Mouse (Mus musculus) kidney, embryonic 16.5 days (tissue): Measurements from ENCODE around the gene Ubox5. TPM values are rescaled to one million over a fixed set of nuclear protein-coding genes. Genes with fewer than 3 reads are reported as not detected.
A peak's percentile ranks its signal among the peaks of the same experiment; 100 is the strongest.

Experiments
- ATAC-seq: fragments of 200-750 bp; cut with Nextera tagmentation; 2 replicates; pipeline ENCODE4 v1.8.0; 2017; ENCODE audit warnings: moderate TSS enrichment; ENCODE audit not compliant: low FRiP score, low TSS enrichment
- H3K27ac ChIP-seq: fragments of 300-500 bp; sonication (generic); 2 replicates; pipeline ENCODE4 v1.5.1; 2014; ENCODE audit warnings: low read length
- H3K27me3 ChIP-seq: fragments of 300-500 bp; sonication (generic); 2 replicates; pipeline ENCODE4 v1.6.1; 2014; ENCODE audit warnings: low read length, control low read depth, mixed read lengths; ENCODE audit not compliant: insufficient read depth
- H3K36me3 ChIP-seq: fragments of 300-500 bp; sonication (generic); 2 replicates; pipeline ENCODE4 v1.6.1; 2014; ENCODE audit warnings: low read length, control low read depth, mixed read lengths; ENCODE audit not compliant: insufficient read depth
- H3K4me1 ChIP-seq: fragments of 300-500 bp; sonication (generic); 2 replicates; pipeline ENCODE4 v1.6.1; 2014; ENCODE audit warnings: low read length, control low read depth, mixed read lengths; ENCODE audit not compliant: insufficient read depth
- H3K4me2 ChIP-seq: fragments of 300-500 bp; sonication (generic); replicated peaks from 2 replicates; pipeline ENCODE4 v1.6.1; 2014; ENCODE audit warnings: low read depth, low read length
- H3K4me3 ChIP-seq: fragments of 300-500 bp; sonication (generic); 2 replicates; pipeline ENCODE4 v1.5.1; 2014; ENCODE audit warnings: mild to moderate bottlenecking, low read length
- H3K9ac ChIP-seq: fragments of 300-500 bp; sonication (generic); replicated peaks from 2 replicates; pipeline ENCODE4 v1.6.1; 2014; ENCODE audit warnings: low read length
- H3K9me3 ChIP-seq: fragments of 300-500 bp; sonication (generic); 2 replicates; pipeline ENCODE4 v1.6.1; 2016; ENCODE audit warnings: low read length, control low read depth
- WGBS: fragments of 180-500 bp; shearing (Covaris S2); extraction: QIAGEN DNeasy Blood & Tissue Kit; methylation state at CpG from one replicate; pipeline ENCODE4 v1.1.7; 2014; 5-methylcytosine and 5-hydroxymethylcytosine counted together
- polyA plus RNA-seq: library from polyadenylated mRNA; unstranded; fragments of >200 nt; fragmentation: Nextera tagmentation; extraction: Ambion mirVana; gene quantifications from 2 replicates; pipeline ENCODE4 v1.2.1, GENCODE M21; 2015

The Ubox5 gene
- polyA plus RNA-seq, 1 experiment from 2014 or later = 14.3 TPM

- 67% methylated on average over 4 of the region's 4 CpGs for WGBS
- Histone ChIP-seq H3K27me3 (no peaks in the 10 kb centered on the region), H3K9ac (no peak overlapping the region), H3K4me2 (no peak overlapping the region), H3K4me1 (no peaks in the 10 kb centered on the region), H3K27ac (no peak overlapping the region), H3K36me3 (peaks cover 33% of the 10 kb centered on the region), H3K4me3 (no peak overlapping the region), H3K9me3 (no peaks in the 10 kb centered on the region)
- no peak for ATAC-seq
Measured at GRCm38 (mm10) chr2:130602195-130602594, 27.6 kb downstream of the Ubox5 start.

GRCm38 (mm10) chr2:130598399-130598798 lies 31.4 kb downstream of the Ubox5 start:
- no peak for ATAC-seq
- H3K27me3 ChIP-seq = no peaks in the 10 kb centered on the region

GRCm38 (mm10) chr2:130597601-130598010 lies 32.2 kb downstream of the Ubox5 start:
- Histone ChIP-seq H3K27me3 (no peaks in the 10 kb centered on the region), H3K4me2 (no peak overlapping the region), H3K4me3 (no peak overlapping the region), H3K4me1 (no peaks in the 10 kb centered on the region), H3K9ac (no peak overlapping the region), H3K36me3 (peaks cover 34% of the 10 kb centered on the region; the same call in 1 of the 2 replicates), H3K9me3 (no peaks in the 10 kb centered on the region), H3K27ac (no peak overlapping the region)
- peak; percentile 27; the same call in 1 of the 2 replicates for ATAC-seq
- 19% methylated on average over 1 of the region's 1 CpGs for WGBS

More at GRCm38 (mm10) chr2:130598399-130598798, 31.4 kb downstream of the Ubox5 start:
- Histone ChIP-seq H3K4me3 (no peak overlapping the region), H3K27ac (no peak overlapping the region), H3K4me1 (no peaks in the 10 kb centered on the region), H3K9ac (no peak overlapping the region), H3K9me3 (no peaks in the 10 kb centered on the region), H3K4me2 (no peak overlapping the region), H3K36me3 (peaks cover 42% of the 10 kb centered on the region)
- 64% methylated on average over 3 of the region's 3 CpGs for WGBS

- ATAC-seq = no peak
- 93% methylated on average over 1 of the region's 1 CpGs for WGBS
- Histone ChIP-seq H3K9me3 (no peaks in the 10 kb centered on the region), H3K4me1 (no peaks in the 10 kb centered on the region), H3K36me3 (peaks cover 43% of the 10 kb centered on the region), H3K4me3 (no peak overlapping the region), H3K27ac (no peak overlapping the region), H3K4me2 (no peak overlapping the region), H3K27me3 (no peaks in the 10 kb centered on the region), H3K9ac (no peak overlapping the region)
Measured at GRCm38 (mm10) chr2:130595596-130595995, 34.2 kb downstream of the Ubox5 start.

- WGBS = 95% methylated on average over 2 of the region's 2 CpGs
- no peaks in the 10 kb centered on the region for H3K4me1 ChIP-seq
Measured at GRCm38 (mm10) chr2:130591016-130591415, 38.8 kb downstream of the Ubox5 start.

GRCm38 (mm10) chr2:130589761-130590160 lies 40.1 kb downstream of the Ubox5 start:
- Histone ChIP-seq H3K27ac (no peak overlapping the region), H3K36me3 (peaks cover 26% of the 10 kb centered on the region), H3K9me3 (no peaks in the 10 kb centered on the region), H3K27me3 (no peaks in the 10 kb centered on the region), H3K4me1 (no peaks in the 10 kb centered on the region), H3K9ac (no peak overlapping the region), H3K4me2 (no peak overlapping the region), H3K4me3 (no peak overlapping the region)
- 89% methylated on average over 2 of the region's 2 CpGs for WGBS
- no peak for ATAC-seq

More at GRCm38 (mm10) chr2:130591016-130591415, 38.8 kb downstream of the Ubox5 start:
- ATAC-seq = no peak
- no peak overlapping the region for H3K27ac ChIP-seq
- no peak overlapping the region for H3K4me2 ChIP-seq
- no peak overlapping the region for H3K4me3 ChIP-seq
- H3K9ac ChIP-seq = no peak overlapping the region
- H3K27me3 ChIP-seq = no peaks in the 10 kb centered on the region
- peaks cover 33% of the 10 kb centered on the region for H3K36me3 ChIP-seq
- no peaks in the 10 kb centered on the region for H3K9me3 ChIP-seq

GRCm38 (mm10) chr2:130589157-130589556 lies 40.7 kb downstream of the Ubox5 start:
- Histone ChIP-seq H3K27ac (no peak overlapping the region), H3K4me2 (no peak overlapping the region), H3K27me3 (no peaks in the 10 kb centered on the region), H3K9me3 (no peaks in the 10 kb centered on the region), H3K36me3 (peaks cover 22% of the 10 kb centered on the region), H3K4me1 (no peaks in the 10 kb centered on the region), H3K4me3 (no peak overlapping the region), H3K9ac (no peak overlapping the region)
- ATAC-seq = no peak
- 73% methylated on average over 4 of the region's 4 CpGs for WGBS

GRCm38 (mm10) chr2:130588373-130588772 lies 41.5 kb downstream of the Ubox5 start:
- no peaks in the 10 kb centered on the region for H3K27me3 ChIP-seq
- no peak overlapping the region for H3K4me2 ChIP-seq
- H3K9ac ChIP-seq = no peak overlapping the region
- H3K4me3 ChIP-seq = no peak overlapping the region
- H3K27ac ChIP-seq = no peak overlapping the region
- H3K9me3 ChIP-seq = no peaks in the 10 kb centered on the region
- no peaks in the 10 kb centered on the region for H3K4me1 ChIP-seq
- H3K36me3 ChIP-seq = peaks cover 22% of the 10 kb centered on the region
- no peak for ATAC-seq
- 83% methylated on average over 2 of the region's 2 CpGs for WGBS

- no peak for ATAC-seq
- WGBS = 85% methylated on average over 6 of the region's 6 CpGs
- Histone ChIP-seq H3K27me3 (peaks cover 17% of the 10 kb centered on the region), H3K4me1 (peaks cover 2% of the 10 kb centered on the region; the same call in 1 of the 2 replicates), H3K4me2 (no peak overlapping the region), H3K9me3 (no peaks in the 10 kb centered on the region), H3K27ac (no peak overlapping the region), H3K36me3 (peaks cover 14% of the 10 kb centered on the region), H3K4me3 (no peak overlapping the region), H3K9ac (no peak overlapping the region)
Measured at GRCm38 (mm10) chr2:130586016-130586415, 43.8 kb downstream of the Ubox5 start.

GRCm38 (mm10) chr2:130583902-130584560 lies 45.8 kb downstream of the Ubox5 start:
- Histone ChIP-seq H3K27ac (no peak overlapping the region), H3K36me3 (no peaks in the 10 kb centered on the region), H3K4me1 (peaks cover 11% of the 10 kb centered on the region), H3K27me3 (peaks cover 37% of the 10 kb centered on the region), H3K9me3 (no peaks in the 10 kb centered on the region), H3K4me2 (no peak overlapping the region), H3K4me3 (no peak overlapping the region), H3K9ac (no peak overlapping the region)
- no peak for ATAC-seq
- 76% methylated on average over 10 of the region's 10 CpGs for WGBS
